Mouse (Mus musculus) liver, embryonic 13.5 days (tissue): ENCODE measurements around the gene Brap. TPM values are rescaled to one million over a fixed set of nuclear protein-coding genes. Genes with fewer than 3 reads are reported as not detected.

ENCODE experiments used
- ATAC-seq: fragments of 200-750 bp; cut with Nextera tagmentation; 2 replicates; pipeline ENCODE4 v1.8.0; 2017; ENCODE audit warnings: low read depth, mild to moderate bottlenecking, moderate number of reproducible peaks, moderate library complexity
- DNase-seq: peaks from one replicate; pipeline ENCODE4 v3.0.0; 2022
- H3K27ac ChIP-seq: fragments of 300-500 bp; sonication (generic); 2 replicates; pipeline ENCODE4 v1.5.1; 2015; ENCODE audit warnings: moderate library complexity, mild to moderate bottlenecking, inconsistent platforms
- H3K27me3 ChIP-seq: fragments of 300-500 bp; sonication (generic); 2 replicates; pipeline ENCODE4 v1.6.1; 2015; ENCODE audit warnings: mild to moderate bottlenecking, inconsistent platforms
- H3K36me3 ChIP-seq: fragments of 300-500 bp; sonication (generic); 2 replicates; pipeline ENCODE4 v1.6.1; 2015; ENCODE audit warnings: mild to moderate bottlenecking, inconsistent platforms
- H3K4me1 ChIP-seq: fragments of 300-500 bp; sonication (generic); replicated peaks from 2 replicates; pipeline ENCODE4 v1.6.1; 2015; ENCODE audit warnings: inconsistent platforms
- H3K4me2 ChIP-seq: fragments of 300-500 bp; sonication (generic); 2 replicates; pipeline ENCODE4 v1.6.1; 2015; ENCODE audit warnings: inconsistent platforms, mild to moderate bottlenecking, moderate library complexity
- H3K4me3 ChIP-seq: fragments of 300-500 bp; sonication (generic); replicated peaks from 2 replicates; pipeline ENCODE4 v1.5.1; 2015; ENCODE audit warnings: mild to moderate bottlenecking, inconsistent platforms
- H3K9ac ChIP-seq: fragments of 300-500 bp; sonication (generic); 2 replicates; pipeline ENCODE4 v1.6.1; 2015; ENCODE audit warnings: mild to moderate bottlenecking, inconsistent platforms
- H3K9me3 ChIP-seq: fragments of 300-500 bp; sonication (generic); replicated peaks from 2 replicates; pipeline ENCODE4 v1.6.1; 2016; ENCODE audit warnings: inconsistent platforms
- WGBS: fragments of 180-500 bp; shearing (Covaris S2); methylation state at CpG from one replicate; pipeline ENCODE4 v1.1.7; 2015; ENCODE audit not compliant: insufficient replicate concordance; 5-methylcytosine and 5-hydroxymethylcytosine counted together
- polyA plus RNA-seq: library from polyadenylated mRNA; unstranded; fragments of >200 nt; fragmentation: Nextera tagmentation; extraction: Ambion mirVana; gene quantifications from 2 replicates; pipeline ENCODE4 v1.2.1, GENCODE M21; 2015

Gene Brap
- polyA plus RNA-seq, 1 experiment from 2014 or later = 23.9 TPM

DNA sequence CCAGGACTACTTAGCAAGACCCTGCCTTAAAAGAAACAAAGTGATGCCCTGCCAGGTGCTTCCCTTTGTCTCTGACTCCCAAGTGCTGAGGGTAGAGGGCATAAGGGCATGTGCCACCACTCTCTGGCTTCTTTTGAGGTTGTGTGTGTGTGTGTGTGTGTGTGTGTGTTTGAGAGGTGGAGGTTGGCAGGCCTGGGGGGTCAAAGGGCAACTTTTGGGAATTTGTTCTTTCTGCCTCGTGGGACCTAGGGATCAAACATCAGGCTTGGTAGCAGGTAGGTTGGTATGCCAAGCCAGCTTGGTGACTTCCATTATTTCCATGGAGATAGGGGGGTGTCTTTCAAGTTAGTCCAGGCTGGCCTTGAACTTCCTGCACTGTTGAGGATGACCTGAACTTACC, 43.0 kb downstream of the Brap start:
- WGBS = 33% methylated on average over 1 of the region's 1 CpGs
- H3K27ac ChIP-seq = peak overlapping the region; percentile 11; the same call in 1 of the 2 replicates
- no peaks in the 10 kb centered on the region for H3K9me3 ChIP-seq
- no peak for DNase-seq
- no peaks in the 10 kb centered on the region for H3K27me3 ChIP-seq
- H3K9ac ChIP-seq = no peak overlapping the region
- no peak for ATAC-seq
- no peak overlapping the region for H3K4me3 ChIP-seq
- H3K36me3 ChIP-seq = no peaks in the 10 kb centered on the region
- H3K4me2 ChIP-seq = no peak overlapping the region
- H3K4me1 ChIP-seq = peaks cover 60% of the 10 kb centered on the region

DNA sequence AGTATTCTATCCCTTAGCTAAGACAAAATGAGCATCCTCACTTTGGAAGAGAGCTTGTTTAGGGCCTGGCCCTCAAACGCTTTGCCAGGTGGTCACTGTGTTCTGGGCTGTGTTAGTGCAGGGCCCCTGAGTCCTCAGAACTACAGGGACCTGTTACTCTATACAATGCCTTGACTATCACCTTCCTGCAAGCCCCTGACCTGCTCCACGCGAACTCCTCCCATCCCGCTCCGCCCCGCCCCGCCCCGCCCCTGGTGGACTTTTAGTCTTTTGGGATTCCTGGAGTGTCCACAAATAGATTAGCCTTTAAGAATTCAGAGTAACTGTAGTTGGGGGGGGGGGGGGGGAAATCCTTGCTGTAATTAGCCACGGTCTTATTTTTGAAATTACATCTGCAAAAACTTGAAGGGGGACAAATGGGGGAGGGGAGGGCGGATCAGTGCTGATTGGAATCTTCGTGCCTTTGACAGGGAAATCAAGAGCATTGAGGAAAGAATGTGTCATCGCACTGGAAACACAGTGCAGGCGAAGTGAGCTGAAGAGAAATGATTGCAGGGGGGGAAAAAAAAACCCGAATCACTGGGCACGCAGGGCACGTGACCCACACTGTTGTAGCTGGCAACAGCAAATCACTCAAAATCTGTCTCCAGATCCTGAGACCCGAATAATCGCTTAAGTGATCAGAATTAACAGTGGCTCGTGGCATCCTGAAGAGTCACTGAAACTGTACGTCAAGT, 44.3 kb downstream of the Brap start:
- Histone ChIP-seq H3K4me2 (peak overlapping the region; percentile 62), H3K36me3 (no peaks in the 10 kb centered on the region), H3K27ac (peak overlapping the region; percentile 23; the same call in 1 of the 2 replicates), H3K27me3 (no peaks in the 10 kb centered on the region), H3K9me3 (no peaks in the 10 kb centered on the region), H3K4me1 (peaks cover 60% of the 10 kb centered on the region), H3K4me3 (peak overlapping the region; percentile 23; the same call in 1 of the 2 replicates), H3K9ac (peak overlapping the region; percentile 33)
- no peak for DNase-seq
- ATAC-seq = peak; percentile 20; the same call in 1 of the 2 replicates
- WGBS = 9% methylated on average over 20 of the region's 20 CpGs

DNA sequence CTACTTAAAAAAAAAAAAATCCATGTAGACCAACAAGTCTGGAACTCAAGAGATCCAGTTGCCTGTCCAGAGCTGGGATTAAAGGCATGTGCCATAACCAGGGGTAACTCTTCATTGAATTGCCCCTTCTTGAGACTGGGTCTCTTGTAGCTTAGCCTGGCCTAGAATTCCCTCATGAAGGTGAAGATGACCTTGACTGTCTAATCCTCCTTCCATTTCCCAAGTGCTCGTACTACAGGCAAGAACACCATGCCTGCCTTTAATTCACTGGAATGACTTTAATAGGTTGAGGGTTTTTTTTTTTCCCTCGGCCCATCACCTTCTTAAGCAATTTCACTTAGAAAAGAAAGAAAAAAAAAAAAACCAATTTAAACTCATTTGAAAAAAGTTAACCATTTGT, 50.0 kb downstream of the Brap start:
- Histone ChIP-seq H3K27me3 (no peaks in the 10 kb centered on the region), H3K4me1 (peaks cover 49% of the 10 kb centered on the region), H3K4me2 (peak overlapping the region; percentile 99), H3K36me3 (no peaks in the 10 kb centered on the region), H3K4me3 (peak overlapping the region; percentile 97), H3K27ac (no peak overlapping the region), H3K9me3 (no peaks in the 10 kb centered on the region), H3K9ac (peak overlapping the region; percentile 98)
- DNase-seq (no peak), ATAC-seq (no peak)
- WGBS = 48% methylated on average over 2 of the region's 2 CpGs

DNA sequence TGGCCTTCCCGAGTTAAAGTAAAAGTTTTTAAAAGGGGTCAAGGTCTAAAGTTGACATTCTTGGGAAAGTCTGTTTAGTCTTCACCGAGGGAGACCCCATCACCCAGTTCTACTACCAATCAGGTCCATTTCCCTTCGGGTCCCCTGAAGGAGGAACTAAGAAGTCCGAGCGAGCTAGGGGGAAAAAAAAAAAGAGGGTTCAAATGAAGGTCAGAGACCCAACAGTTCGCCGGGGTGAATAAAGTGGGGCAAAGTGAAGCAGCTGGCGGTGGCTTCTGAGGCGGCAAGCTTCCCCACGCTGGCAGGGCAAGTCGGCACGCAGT, 50.4 kb downstream of the Brap start:
- Histone ChIP-seq H3K4me1 (peaks cover 49% of the 10 kb centered on the region), H3K9ac (peak overlapping the region; percentile 98), H3K27me3 (no peaks in the 10 kb centered on the region), H3K9me3 (no peaks in the 10 kb centered on the region), H3K27ac (peak overlapping the region; percentile 95), H3K4me3 (peak overlapping the region; percentile 97), H3K4me2 (peak overlapping the region; percentile 99), H3K36me3 (no peaks in the 10 kb centered on the region)
- under 1% methylated on average over 12 of the region's 12 CpGs for WGBS
- ATAC-seq = no peak
- DNase-seq = no peak

DNA sequence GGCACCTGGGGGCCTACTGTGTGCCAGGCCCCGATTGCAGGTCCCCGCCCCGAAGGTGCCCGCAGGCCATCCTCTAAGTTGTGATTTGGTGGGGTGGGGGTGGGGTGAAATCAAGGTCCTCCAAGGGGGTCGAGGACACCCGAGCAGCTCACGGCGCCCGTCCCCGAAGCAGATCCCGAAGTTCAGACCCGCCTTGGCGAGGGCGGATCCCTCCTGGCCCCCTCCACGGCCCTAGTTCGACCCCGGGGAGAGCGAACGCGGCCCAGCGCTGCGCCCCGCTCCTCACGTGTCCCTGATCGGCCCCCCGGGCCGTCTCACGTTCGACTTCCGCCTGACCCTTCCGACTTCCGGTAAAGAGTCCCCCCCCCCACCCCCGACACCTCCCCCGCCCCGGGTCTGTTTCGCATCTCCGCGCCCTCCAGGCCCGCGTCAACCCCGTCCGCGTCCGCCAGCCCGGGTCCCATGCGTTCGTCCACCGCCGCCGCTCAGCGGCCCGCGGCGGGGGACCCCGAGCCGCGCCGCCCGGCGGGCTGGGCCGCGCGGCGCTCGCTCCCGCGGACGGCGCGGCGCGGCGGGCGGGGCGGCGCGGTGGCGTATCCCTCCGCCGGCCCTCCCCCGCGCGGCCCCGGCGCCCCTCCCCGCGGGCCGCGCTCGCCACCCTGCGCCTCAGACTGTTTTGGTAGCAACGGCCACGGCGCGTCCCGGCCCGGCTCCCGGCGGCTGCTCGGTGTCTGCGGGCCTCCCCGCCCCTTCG, 51.0 kb downstream of the Brap start, which contains the start of gene Atxn2:
Gene Atxn2 (plus strand): TSS at position 164 of the 754 bp plus-strand sequence.
- peak; percentile 83 for ATAC-seq
- Histone ChIP-seq H3K4me2 (peak within 1 kb of the TSS; percentile 99), H3K4me3 (peak within 1 kb of the TSS; percentile 97), H3K4me1 (peaks cover 53% of the 10 kb centered on the region), H3K9me3 (no peaks in the 10 kb centered on the region), H3K27me3 (no peaks in the 10 kb centered on the region), H3K27ac (peak within 1 kb of the TSS; percentile 95), H3K9ac (peak within 1 kb of the TSS; percentile 98), H3K36me3 (no peaks in the 10 kb centered on the region)
- DNase-seq = peak; percentile 69
- 0% methylated on average over 60 of the region's 103 CpGs for WGBS

DNA sequence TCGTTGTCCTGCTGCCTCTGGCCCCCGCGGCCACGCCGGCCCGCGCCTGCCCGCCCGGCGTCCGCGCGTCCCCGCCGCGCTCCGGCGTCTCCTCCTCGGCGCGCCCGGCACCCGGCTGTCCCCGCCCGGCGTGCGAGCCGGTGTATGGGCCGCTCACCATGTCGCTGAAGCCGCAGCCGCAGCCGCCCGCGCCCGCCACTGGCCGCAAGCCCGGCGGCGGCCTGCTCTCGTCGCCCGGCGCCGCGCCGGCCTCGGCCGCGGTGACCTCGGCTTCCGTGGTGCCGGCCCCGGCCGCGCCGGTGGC, 51.5 kb downstream of the Brap start:
- H3K4me1 ChIP-seq = peaks cover 58% of the 10 kb centered on the region
- no peaks in the 10 kb centered on the region for H3K9me3 ChIP-seq
- DNase-seq = no peak
- H3K27me3 ChIP-seq = no peaks in the 10 kb centered on the region
- H3K36me3 ChIP-seq = 0 out of 2 replicates have a peak, but pooled peaks cover 2% of the 10 kb centered on the region
- H3K4me2 ChIP-seq = peak overlapping the region; percentile 99
- peak overlapping the region; percentile 98 for H3K9ac ChIP-seq
- peak; percentile 67 for ATAC-seq
- H3K27ac ChIP-seq = peak overlapping the region; percentile 95
- under 1% methylated on average over 45 of the region's 57 CpGs for WGBS
- H3K4me3 ChIP-seq = peak overlapping the region; percentile 97

DNA sequence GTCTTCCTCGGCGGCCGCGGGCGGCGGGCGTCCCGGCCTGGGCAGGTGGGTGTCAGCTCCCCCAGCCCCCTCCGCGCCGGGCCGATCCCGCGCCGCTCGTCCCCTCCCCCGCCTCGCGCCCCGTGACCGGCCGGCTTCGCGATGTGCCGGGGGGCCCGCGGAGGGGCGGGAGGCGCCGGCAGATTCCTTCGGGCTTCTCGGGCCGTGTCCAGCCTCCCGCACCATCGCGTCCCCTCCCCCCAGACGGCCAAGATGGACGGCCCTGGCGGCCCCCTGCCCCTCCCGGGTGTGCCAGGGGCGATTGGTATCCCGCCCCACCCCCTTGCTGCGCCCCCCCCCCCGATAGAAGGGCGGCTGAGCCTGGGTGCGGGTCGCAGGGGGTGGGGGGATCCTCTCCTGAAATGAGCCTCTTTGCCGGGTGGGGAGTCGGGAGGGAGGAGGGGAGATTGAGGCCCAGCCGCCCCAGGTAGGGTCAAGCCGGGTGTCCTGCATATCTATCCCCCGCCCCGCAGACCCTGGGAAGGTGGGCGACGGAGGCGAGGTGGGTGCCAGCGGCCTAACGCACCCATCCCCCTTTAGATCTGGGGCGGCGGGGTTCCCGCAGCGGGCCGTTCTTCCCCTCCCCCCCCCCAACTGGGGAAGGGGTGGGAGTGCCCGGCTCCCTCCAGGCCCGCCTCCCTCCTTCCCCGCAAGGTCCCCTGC, 52.0 kb downstream of the Brap start:
- WGBS = 2% methylated on average over 52 of the region's 66 CpGs
- H3K4me3 ChIP-seq = peak overlapping the region; percentile 97
- H3K27me3 ChIP-seq = no peaks in the 10 kb centered on the region
- peak; percentile 14 for ATAC-seq
- peak; percentile 22 for DNase-seq
- H3K4me1 ChIP-seq = peaks cover 63% of the 10 kb centered on the region
- peak overlapping the region; percentile 98 for H3K9ac ChIP-seq
- H3K9me3 ChIP-seq = no peaks in the 10 kb centered on the region
- peak overlapping the region; percentile 99 for H3K4me2 ChIP-seq
- H3K36me3 ChIP-seq = peaks cover 7% of the 10 kb centered on the region; the same call in 1 of the 2 replicates
- H3K27ac ChIP-seq = peak overlapping the region; percentile 95

DNA sequence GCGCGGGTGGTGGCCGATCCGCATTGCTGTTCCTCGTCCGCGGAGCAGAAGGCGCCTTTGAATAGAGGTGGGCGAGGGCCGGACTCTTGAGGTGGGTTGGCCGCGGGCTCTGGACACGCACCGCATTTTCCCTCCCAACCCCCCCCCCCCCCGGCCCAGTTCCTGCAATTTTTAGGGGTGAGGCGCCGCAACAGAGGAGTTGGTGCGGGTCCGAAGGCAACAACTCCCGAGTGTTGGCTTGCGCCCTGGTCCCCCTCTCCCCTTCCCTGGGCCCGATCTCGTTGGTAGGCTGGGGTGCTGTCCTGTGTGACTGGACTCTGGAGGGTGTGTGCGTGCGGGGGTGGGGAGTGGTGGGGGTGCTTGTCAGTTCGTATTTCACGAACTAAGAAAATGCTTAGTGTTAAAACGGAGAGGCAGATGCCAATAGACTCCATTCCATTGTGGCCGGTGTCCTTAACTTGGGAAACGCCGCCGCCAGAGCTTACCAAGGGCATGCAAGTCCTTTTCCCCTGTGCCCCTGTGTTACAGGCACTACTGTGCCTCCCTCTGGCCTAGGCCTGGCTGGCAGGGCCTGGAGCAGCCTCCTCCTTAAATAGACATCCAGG, 52.7 kb downstream of the Brap start:
- Histone ChIP-seq H3K4me2 (peak overlapping the region; percentile 99), H3K4me3 (peak overlapping the region; percentile 97), H3K9me3 (no peaks in the 10 kb centered on the region), H3K36me3 (peaks cover 13% of the 10 kb centered on the region; the same call in 1 of the 2 replicates), H3K27me3 (no peaks in the 10 kb centered on the region), H3K27ac (peak overlapping the region; percentile 95), H3K4me1 (peaks cover 69% of the 10 kb centered on the region), H3K9ac (peak overlapping the region; percentile 98)
- DNase-seq = peak; percentile 22
- ATAC-seq = no peak
- 4% methylated on average over 29 of the region's 32 CpGs for WGBS

DNA sequence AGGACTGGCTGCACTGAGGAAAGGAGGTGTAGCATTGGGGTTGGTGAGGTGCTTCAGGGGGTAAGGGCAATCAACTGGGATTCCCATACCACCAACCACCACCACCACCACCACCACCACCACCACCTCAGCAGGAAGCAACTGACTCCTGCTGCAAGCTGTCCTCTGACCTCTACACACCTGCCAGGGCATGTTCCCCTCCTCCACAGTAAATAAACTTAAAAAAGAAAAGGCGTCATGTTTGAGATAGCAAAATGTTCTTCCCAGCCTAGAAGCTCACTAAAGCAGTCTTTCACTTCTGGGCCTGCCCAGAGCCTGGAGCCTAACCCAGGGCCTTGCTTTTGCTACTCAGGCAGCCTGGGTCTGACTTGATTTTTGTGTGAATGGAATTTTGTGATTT, 54.0 kb downstream of the Brap start:
- no peaks in the 10 kb centered on the region for H3K9me3 ChIP-seq
- peak overlapping the region; percentile 97; the same call in 1 of the 2 replicates for H3K4me3 ChIP-seq
- H3K4me2 ChIP-seq = peak overlapping the region; percentile 99
- H3K36me3 ChIP-seq = peaks cover 13% of the 10 kb centered on the region; the same call in 1 of the 2 replicates
- no peak for ATAC-seq
- H3K4me1 ChIP-seq = peaks cover 79% of the 10 kb centered on the region
- H3K9ac ChIP-seq = no peak overlapping the region
- no peak for DNase-seq
- H3K27ac ChIP-seq = peak overlapping the region; percentile 32; the same call in 1 of the 2 replicates
- no peaks in the 10 kb centered on the region for H3K27me3 ChIP-seq
- 58% methylated on average over 1 of the region's 1 CpGs for WGBS

DNA sequence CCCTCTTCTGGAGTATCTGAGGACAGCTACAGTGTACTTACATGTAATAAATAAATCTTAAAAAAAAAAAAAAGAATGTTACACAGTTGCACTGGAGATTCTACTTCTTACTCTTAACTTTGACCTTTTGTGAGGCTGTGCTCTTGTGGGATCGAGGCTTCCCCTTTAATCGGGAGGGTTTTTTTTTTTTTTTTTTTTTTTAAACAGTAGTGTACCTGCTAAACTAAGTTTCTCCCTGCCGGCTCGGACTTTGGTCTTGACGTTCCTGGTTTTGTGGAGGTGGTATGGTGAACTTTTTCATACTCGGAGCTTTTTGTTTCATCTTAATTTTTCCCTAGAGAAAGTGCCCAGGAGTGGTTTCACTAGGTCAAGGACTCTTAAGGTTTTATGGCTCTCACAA, 54.6 kb downstream of the Brap start:
- Histone ChIP-seq H3K27me3 (no peaks in the 10 kb centered on the region), H3K9me3 (no peaks in the 10 kb centered on the region), H3K36me3 (peaks cover 13% of the 10 kb centered on the region; the same call in 1 of the 2 replicates), H3K4me2 (peak overlapping the region; percentile 35; the same call in 1 of the 2 replicates), H3K4me1 (peaks cover 82% of the 10 kb centered on the region), H3K27ac (peak overlapping the region; percentile 10; the same call in 1 of the 2 replicates), H3K4me3 (no peak overlapping the region), H3K9ac (peak overlapping the region; percentile 13; the same call in 1 of the 2 replicates)
- 65% methylated on average over 6 of the region's 6 CpGs for WGBS
- no peak for ATAC-seq
- no peak for DNase-seq
